Mouse (Mus musculus): ENCODE data around the gene Tex9. TPM values are rescaled to one million over a fixed set of nuclear protein-coding genes. Genes with fewer than 3 reads are reported as not detected.
"Not testable (repeated sequence)": the region's sequence is repeated elsewhere in the genome, so short reads cannot be mapped to it uniquely, and the experiment has no call there.

Tex9 gene
- polyA plus RNA-seq, 1 experiment from 2014 or later, result 32.0 TPM

- peaks cover 25% of the 10 kb centered on the region for H3K36me3 ChIP-seq
- ATAC-seq (ENCODE audit: insufficient number of reproducible peaks, low FRiP score, low TSS enrichment, low read depth), result no peak
- H3K27me3 ChIP-seq, result no peaks in the 10 kb centered on the region
- no peak overlapping the region for H3K4me2 ChIP-seq (replicated peaks)
- H3K9ac ChIP-seq, result no peak overlapping the region
- WGBS, result 26% methylated on average over 1 of the region's 1 CpGs
- no peak overlapping the region for H3K27ac ChIP-seq (replicated peaks)
- H3K9me3 ChIP-seq (replicated peaks), result no peaks in the 10 kb centered on the region
- no peak overlapping the region for H3K4me3 ChIP-seq (replicated peaks)
- no peaks in the 10 kb centered on the region for H3K4me1 ChIP-seq
Measured at GRCm38 (mm10) chr9:72456374-72456773, 35.6 kb downstream of the Tex9 start.

GRCm38 (mm10) chr9:72454281-72454680 lies 37.7 kb downstream of the Tex9 start:
- H3K4me3 ChIP-seq (replicated peaks); H3K9ac ChIP-seq; ATAC-seq (ENCODE audit: insufficient number of reproducible peaks, low FRiP score, low TSS enrichment, low read depth); H3K27ac ChIP-seq (replicated peaks); H3K4me2 ChIP-seq (replicated peaks); H3K27me3 ChIP-seq; H3K9me3 ChIP-seq (replicated peaks); H3K4me1 ChIP-seq: not testable (repeated sequence)
- peaks cover 13% of the 10 kb centered on the region; the same call in 1 of the 2 replicates for H3K36me3 ChIP-seq

GRCm38 (mm10) chr9:72451111-72451510 lies 40.9 kb downstream of the Tex9 start:
- Histone ChIP-seq H3K4me1 (0 out of 2 replicates have a peak, but pooled peaks cover 7% of the 10 kb centered on the region), H3K9ac (no peak overlapping the region), H3K27me3 (no peaks in the 10 kb centered on the region), H3K4me2 (replicated peaks) (no peak overlapping the region), H3K9me3 (replicated peaks) (no peaks in the 10 kb centered on the region), H3K4me3 (replicated peaks) (no peak overlapping the region), H3K27ac (replicated peaks) (no peak overlapping the region; the same call in 1 of the 2 replicates), H3K36me3 (peaks cover 10% of the 10 kb centered on the region; the same call in 1 of the 2 replicates)
- ATAC-seq (ENCODE audit: insufficient number of reproducible peaks, low FRiP score, low TSS enrichment, low read depth), result no peak
- WGBS, result 64% methylated on average over 6 of the region's 6 CpGs

- Histone ChIP-seq H3K4me2 (replicated peaks) (no peak overlapping the region), H3K4me3 (replicated peaks) (no peak overlapping the region), H3K36me3 (peaks cover 10% of the 10 kb centered on the region; the same call in 1 of the 2 replicates), H3K9me3 (replicated peaks) (no peaks in the 10 kb centered on the region), H3K9ac (no peak overlapping the region), H3K27me3 (no peaks in the 10 kb centered on the region), H3K27ac (replicated peaks) (no peak overlapping the region; the same call in 1 of the 2 replicates), H3K4me1 (0 out of 2 replicates have a peak, but pooled peaks cover 7% of the 10 kb centered on the region)
- WGBS, result 75% methylated on average over 1 of the region's 1 CpGs
- ATAC-seq (ENCODE audit: insufficient number of reproducible peaks, low FRiP score, low TSS enrichment, low read depth), result no peak
Measured at GRCm38 (mm10) chr9:72450363-72450762, 41.6 kb downstream of the Tex9 start.

DNA sequence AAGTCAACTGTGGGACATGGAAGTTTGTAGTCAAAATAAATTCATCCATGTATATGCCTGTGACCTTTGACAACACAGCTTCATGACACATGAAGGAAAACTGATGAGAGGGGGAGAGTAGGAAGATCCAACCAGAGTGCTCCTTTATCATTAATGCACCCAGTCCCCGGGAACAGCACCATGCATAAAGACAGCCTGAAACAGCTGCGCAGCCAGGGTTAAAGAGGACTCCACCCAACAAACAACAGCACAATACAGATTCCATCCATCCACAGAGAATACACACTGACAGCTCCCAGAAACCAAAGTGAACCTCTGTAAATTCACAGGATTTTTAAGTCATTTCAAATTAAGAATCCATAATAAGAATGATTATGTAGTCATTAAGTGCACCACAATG lies 42.2 kb downstream of the Tex9 start:
- 87% methylated on average over 2 of the region's 2 CpGs for WGBS
- no peak for ATAC-seq (ENCODE audit: insufficient number of reproducible peaks, low FRiP score, low TSS enrichment, low read depth)
- no peaks in the 10 kb centered on the region for H3K27me3 ChIP-seq
- no peak overlapping the region for H3K4me3 ChIP-seq (replicated peaks)
- H3K36me3 ChIP-seq, result peaks cover 12% of the 10 kb centered on the region; the same call in 1 of the 2 replicates
- no peak overlapping the region for H3K9ac ChIP-seq
- H3K4me1 ChIP-seq, result 0 out of 2 replicates have a peak, but pooled peaks cover 7% of the 10 kb centered on the region
- no peaks in the 10 kb centered on the region for H3K9me3 ChIP-seq (replicated peaks)
- no peak overlapping the region for H3K4me2 ChIP-seq (replicated peaks)
- H3K27ac ChIP-seq (replicated peaks), result no peak overlapping the region

DNA sequence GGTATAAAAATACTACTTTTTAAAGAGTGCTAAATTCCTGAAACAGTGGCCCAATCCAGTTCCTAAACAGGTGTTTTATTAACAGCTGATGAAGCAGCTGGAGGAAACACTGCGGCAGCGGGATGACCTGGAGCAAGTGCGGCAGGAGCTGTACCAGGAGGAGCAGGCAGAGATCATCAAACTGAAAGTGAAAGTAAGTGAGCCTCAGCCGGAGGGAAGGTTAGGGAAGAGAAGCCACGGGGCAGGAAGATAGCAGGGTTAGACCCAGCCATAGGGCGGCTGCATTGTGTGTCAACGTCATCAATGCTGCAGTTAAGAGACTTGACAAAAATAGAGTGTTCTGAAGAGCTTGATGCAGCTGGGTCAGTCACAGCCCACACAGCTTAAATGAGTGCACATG lies 42.6 kb downstream of the Tex9 start:
- no peak overlapping the region for H3K27ac ChIP-seq (replicated peaks)
- H3K36me3 ChIP-seq, result peaks cover 15% of the 10 kb centered on the region; the same call in 1 of the 2 replicates
- no peaks in the 10 kb centered on the region for H3K27me3 ChIP-seq
- ATAC-seq (ENCODE audit: insufficient number of reproducible peaks, low FRiP score, low TSS enrichment, low read depth), result no peak
- H3K9me3 ChIP-seq (replicated peaks), result no peaks in the 10 kb centered on the region
- no peak overlapping the region for H3K4me3 ChIP-seq (replicated peaks)
- WGBS, result 80% methylated on average over 7 of the region's 7 CpGs
- H3K4me2 ChIP-seq (replicated peaks), result no peak overlapping the region
- H3K4me1 ChIP-seq, result 0 out of 2 replicates have a peak, but pooled peaks cover 7% of the 10 kb centered on the region
- no peak overlapping the region for H3K9ac ChIP-seq

DNA sequence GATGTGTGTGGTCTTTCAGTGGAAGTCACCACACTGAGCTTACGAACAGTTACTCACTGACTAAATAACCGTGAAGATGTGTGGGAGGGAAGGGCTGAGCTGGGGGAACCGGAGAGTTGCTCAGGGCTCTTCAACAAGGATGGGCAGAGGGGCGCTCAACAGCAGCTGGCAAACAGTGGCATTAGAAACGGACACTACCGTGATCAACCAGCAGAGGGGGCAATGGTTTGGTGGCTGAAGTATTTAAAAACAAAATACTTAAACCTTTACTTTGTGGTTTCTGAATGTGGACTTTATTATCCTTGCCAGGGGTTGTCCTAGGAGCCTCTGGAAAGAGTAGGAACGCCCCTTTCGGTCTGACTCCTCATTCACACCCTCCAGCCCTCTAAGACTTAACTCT lies 44.0 kb downstream of the Tex9 start:
- no peak overlapping the region for H3K9ac ChIP-seq
- WGBS, result 31% methylated on average over 8 of the region's 8 CpGs
- H3K4me1 ChIP-seq, result 0 out of 2 replicates have a peak, but pooled peaks cover 7% of the 10 kb centered on the region
- no peak overlapping the region for H3K27ac ChIP-seq (replicated peaks)
- H3K36me3 ChIP-seq, result peaks cover 15% of the 10 kb centered on the region; the same call in 1 of the 2 replicates
- ATAC-seq (ENCODE audit: insufficient number of reproducible peaks, low FRiP score, low TSS enrichment, low read depth), result no peak
- no peaks in the 10 kb centered on the region for H3K27me3 ChIP-seq
- no peaks in the 10 kb centered on the region for H3K9me3 ChIP-seq (replicated peaks)
- no peak overlapping the region for H3K4me2 ChIP-seq (replicated peaks)
- H3K4me3 ChIP-seq (replicated peaks), result no peak overlapping the region

GRCm38 (mm10) chr9:72441927-72442715 lies 49.9 kb downstream of the Tex9 start:
- H3K9me3 ChIP-seq (replicated peaks), result no peaks in the 10 kb centered on the region
- WGBS, result 85% methylated on average over 10 of the region's 10 CpGs
- H3K36me3 ChIP-seq, result peaks cover 4% of the 10 kb centered on the region; the same call in 1 of the 2 replicates
- H3K27ac ChIP-seq (replicated peaks), result no peak overlapping the region
- H3K4me2 ChIP-seq (replicated peaks), result no peak overlapping the region
- ATAC-seq (ENCODE audit: insufficient number of reproducible peaks, low FRiP score, low TSS enrichment, low read depth), result no peak
- no peaks in the 10 kb centered on the region for H3K27me3 ChIP-seq
- H3K4me3 ChIP-seq (replicated peaks), result no peak overlapping the region
- H3K4me1 ChIP-seq, result peaks cover 10% of the 10 kb centered on the region
- H3K9ac ChIP-seq, result no peak overlapping the region

DNA sequence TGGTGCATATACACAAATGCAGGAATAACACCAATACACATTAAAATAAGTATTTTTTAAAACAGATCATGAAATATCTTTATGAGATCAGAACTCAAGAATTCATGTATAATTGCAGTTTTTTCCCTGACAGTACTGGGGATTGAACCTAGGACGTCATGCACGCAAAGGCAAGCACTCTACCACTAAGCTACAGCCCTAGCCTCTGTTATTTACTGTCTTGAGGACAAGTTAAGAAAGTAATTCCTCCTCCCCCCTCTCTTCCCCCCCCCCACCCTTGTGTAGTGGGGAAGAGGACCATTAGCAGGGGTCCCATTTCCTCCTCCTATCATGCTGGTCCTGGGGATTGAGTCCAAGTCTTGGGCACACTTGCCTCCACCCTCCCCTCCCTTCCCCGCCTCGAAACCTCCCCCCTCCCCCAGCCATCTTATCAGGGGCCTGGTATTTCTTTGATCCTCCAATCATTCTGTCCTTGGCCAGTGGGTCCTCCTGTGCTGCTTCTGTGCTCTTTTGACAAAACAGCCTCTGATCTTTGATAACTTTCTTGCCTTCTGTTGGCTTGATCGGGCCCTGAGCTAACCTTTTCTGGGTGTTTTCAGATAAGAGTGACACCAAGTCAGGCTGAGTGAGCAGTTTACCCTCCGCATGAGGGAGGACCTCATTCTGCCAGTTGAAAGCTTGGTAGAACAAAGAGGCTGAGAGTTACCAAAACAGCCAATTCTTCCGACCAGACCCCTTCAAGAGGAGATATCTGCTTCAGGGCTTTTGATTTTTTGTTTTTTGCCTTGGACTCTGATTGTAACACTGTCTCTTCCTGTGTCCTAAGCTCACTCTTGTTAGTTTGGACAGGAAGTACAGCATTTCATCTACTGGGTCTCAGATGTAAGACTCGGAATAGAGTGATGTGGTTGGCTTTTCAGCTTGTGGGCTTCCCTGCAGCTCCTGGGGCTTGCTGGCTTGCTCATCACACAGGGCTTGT lies 50.8 kb downstream of the Tex9 start:
- ATAC-seq (ENCODE audit: insufficient number of reproducible peaks, low FRiP score, low TSS enrichment, low read depth), result no peak
- Histone ChIP-seq H3K36me3 (peaks cover 4% of the 10 kb centered on the region; the same call in 1 of the 2 replicates), H3K27me3 (no peaks in the 10 kb centered on the region), H3K4me2 (replicated peaks) (no peak overlapping the region), H3K9ac (no peak overlapping the region), H3K27ac (replicated peaks) (no peak overlapping the region), H3K4me3 (replicated peaks) (no peak overlapping the region), H3K9me3 (replicated peaks) (no peaks in the 10 kb centered on the region), H3K4me1 (peaks cover 10% of the 10 kb centered on the region)
- 78% methylated on average over 8 of the region's 8 CpGs for WGBS

GRCm38 (mm10) chr9:72440358-72440757 lies 51.7 kb downstream of the Tex9 start:
- H3K9me3 ChIP-seq (replicated peaks), result no peaks in the 10 kb centered on the region
- WGBS, result 86% methylated on average over 4 of the region's 4 CpGs
- ATAC-seq (ENCODE audit: insufficient number of reproducible peaks, low FRiP score, low TSS enrichment, low read depth), result no peak

GRCm38 (mm10) chr9:72438749-72439148 lies 53.3 kb downstream of the Tex9 start:
- Histone ChIP-seq H3K9me3 (replicated peaks) (no peaks in the 10 kb centered on the region), H3K27ac (replicated peaks) (no peak overlapping the region)
- no peak for ATAC-seq (ENCODE audit: insufficient number of reproducible peaks, low FRiP score, low TSS enrichment, low read depth)

More at GRCm38 (mm10) chr9:72440358-72440757, 51.7 kb downstream of the Tex9 start:
- Histone ChIP-seq H3K27ac (replicated peaks) (no peak overlapping the region), H3K27me3 (no peaks in the 10 kb centered on the region), H3K9ac (no peak overlapping the region), H3K4me2 (replicated peaks) (no peak overlapping the region), H3K36me3 (peaks cover 4% of the 10 kb centered on the region; the same call in 1 of the 2 replicates), H3K4me3 (replicated peaks) (no peak overlapping the region), H3K4me1 (peaks cover 10% of the 10 kb centered on the region)

More at GRCm38 (mm10) chr9:72438749-72439148, 53.3 kb downstream of the Tex9 start:
- Histone ChIP-seq H3K4me2 (replicated peaks) (peak overlapping the region; percentile 95), H3K9ac (peak overlapping the region; percentile 33), H3K4me1 (peaks cover 10% of the 10 kb centered on the region), H3K36me3 (no peaks in the 10 kb centered on the region), H3K4me3 (replicated peaks) (peak overlapping the region; percentile 61), H3K27me3 (no peaks in the 10 kb centered on the region)
- 1% methylated on average over 9 of the region's 9 CpGs for WGBS
